Mouse (Mus musculus): ENCODE data around the gene Reep6. TPM values are rescaled to one million over a fixed set of nuclear protein-coding genes. Genes with fewer than 3 reads are reported as not detected.

The Reep6 gene
- polyA plus RNA-seq, 1 experiment from 2014 or later = 7.3 TPM

DNA sequence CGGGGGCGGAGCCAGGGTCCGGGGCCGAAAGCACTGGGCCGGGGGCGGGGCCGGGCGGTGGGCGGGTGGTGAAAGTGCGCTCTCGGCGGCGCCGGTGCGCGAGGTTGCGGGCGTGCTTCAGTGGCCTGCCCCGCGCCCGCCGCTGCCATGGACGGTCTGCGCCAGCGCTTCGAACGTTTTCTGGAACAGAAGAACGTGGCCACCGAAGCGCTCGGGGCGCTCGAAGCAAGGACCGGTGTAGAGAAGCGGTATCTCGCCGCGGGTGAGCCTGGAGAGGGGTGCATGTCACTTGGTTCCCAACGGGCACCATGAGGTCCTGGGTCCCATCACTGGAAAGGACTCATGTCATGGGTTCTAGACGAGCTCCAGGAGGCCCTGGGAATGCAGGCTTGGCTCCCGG is 331 bp downstream of the Reep6 start:
- Histone ChIP-seq H3K36me3 (ENCODE audit: control insufficient read depth, insufficient read depth, low read length) (no peaks in the 10 kb centered on the region), H3K9me3 (replicated peaks; ENCODE audit: control insufficient read depth, low read length) (no peaks in the 10 kb centered on the region), H3K4me2 (peak overlapping the region; percentile 89), H3K4me1 (ENCODE audit: control insufficient read depth, insufficient read depth, low read length) (peaks cover 9% of the 10 kb centered on the region), H3K4me3 (ENCODE audit: low read depth, low read length) (peak overlapping the region; percentile 52), H3K9ac (ENCODE audit: low read depth, low read length) (peak overlapping the region; percentile 68), H3K27me3 (ENCODE audit: control insufficient read depth, insufficient read depth, low read length) (peaks cover 35% of the 10 kb centered on the region), H3K27ac (ENCODE audit: low read depth, low read length) (no peak overlapping the region)
- WGBS (ENCODE audit: insufficient replicate concordance) = 1% methylated on average over 41 of the region's 41 CpGs
- ATAC-seq (replicated peaks; ENCODE audit: insufficient number of reproducible peaks, low FRiP score, low TSS enrichment) = no peak

DNA sequence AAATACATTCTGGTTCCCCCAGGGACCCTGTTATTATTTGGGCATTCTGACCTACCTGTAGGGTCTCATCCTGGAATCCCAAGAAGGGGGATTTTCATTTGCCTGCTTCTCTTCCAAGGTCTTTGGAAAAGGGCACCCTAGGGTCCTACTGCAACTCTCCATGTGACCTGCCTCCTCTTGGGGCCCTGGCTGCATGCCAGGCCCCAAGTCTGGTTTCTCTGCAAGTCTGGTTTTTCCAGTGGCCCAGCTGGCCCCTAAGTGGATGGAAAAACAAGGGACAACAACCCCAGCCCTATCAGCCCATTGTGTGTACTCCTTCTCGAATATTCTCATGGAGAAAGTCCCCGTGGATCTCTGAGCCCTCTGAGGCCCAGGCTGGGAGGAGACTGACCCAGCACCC is 1.1 kb downstream of the Reep6 start:
- Histone ChIP-seq H3K4me2 (peak overlapping the region; percentile 89), H3K27ac (ENCODE audit: low read depth, low read length) (no peak overlapping the region), H3K27me3 (ENCODE audit: control insufficient read depth, insufficient read depth, low read length) (peaks cover 33% of the 10 kb centered on the region), H3K4me1 (ENCODE audit: control insufficient read depth, insufficient read depth, low read length) (peaks cover 9% of the 10 kb centered on the region), H3K9me3 (replicated peaks; ENCODE audit: control insufficient read depth, low read length) (no peaks in the 10 kb centered on the region), H3K36me3 (ENCODE audit: control insufficient read depth, insufficient read depth, low read length) (no peaks in the 10 kb centered on the region), H3K4me3 (ENCODE audit: low read depth, low read length) (peak overlapping the region; percentile 52; the same call in 1 of the 2 replicates), H3K9ac (ENCODE audit: low read depth, low read length) (peak overlapping the region; percentile 68; the same call in 1 of the 2 replicates)
- 60% methylated on average over 2 of the region's 2 CpGs for WGBS (ENCODE audit: insufficient replicate concordance)
- no peak for ATAC-seq (replicated peaks; ENCODE audit: insufficient number of reproducible peaks, low FRiP score, low TSS enrichment)

DNA sequence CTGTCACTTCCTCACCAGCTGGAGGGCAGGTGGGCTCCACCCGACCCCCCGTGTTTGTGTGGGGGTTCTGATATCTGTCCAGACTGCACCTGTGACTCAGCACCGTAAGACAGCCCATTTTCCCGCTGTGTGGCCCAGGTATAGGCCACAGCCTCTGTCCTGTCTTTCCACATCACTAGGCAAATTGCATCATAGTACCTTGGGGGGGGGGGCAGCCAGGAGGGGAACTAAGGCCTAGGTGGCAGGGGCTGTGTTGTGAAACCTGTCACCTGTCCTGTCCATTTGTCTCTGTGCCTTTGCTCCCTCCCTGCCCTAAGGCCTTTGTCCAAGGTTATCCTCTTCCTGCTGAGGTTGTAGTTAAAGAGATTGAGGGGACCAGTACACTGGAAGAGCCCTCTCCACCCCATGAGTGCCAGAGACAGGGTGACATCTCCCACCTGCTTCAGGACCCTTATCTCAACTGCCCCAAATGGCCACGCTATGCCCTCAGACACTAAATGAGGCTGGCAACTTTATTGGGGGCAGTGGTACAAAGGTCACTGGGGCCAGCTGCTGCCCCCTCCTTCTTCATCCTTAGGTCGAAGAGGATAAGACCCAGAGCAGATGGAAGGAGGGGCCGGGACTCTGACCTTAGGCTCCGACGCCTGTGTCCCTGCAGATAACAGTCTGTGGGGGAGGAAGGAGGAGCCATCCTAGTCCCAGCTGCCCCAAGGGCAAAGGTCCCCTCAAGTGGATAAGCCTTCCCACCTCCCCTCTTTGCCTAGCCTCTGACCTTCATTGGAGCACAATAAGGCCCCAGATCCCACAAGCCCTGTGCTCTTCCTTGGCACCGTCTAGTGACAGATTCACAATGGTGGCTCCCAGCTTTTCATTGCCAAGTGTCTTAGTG is 2.1 kb downstream of the Reep6 start:
- no peaks in the 10 kb centered on the region for H3K9me3 ChIP-seq (replicated peaks; ENCODE audit: control insufficient read depth, low read length)
- H3K4me2 ChIP-seq = peak overlapping the region; percentile 89
- H3K36me3 ChIP-seq (ENCODE audit: control insufficient read depth, insufficient read depth, low read length) = no peaks in the 10 kb centered on the region
- no peak overlapping the region for H3K9ac ChIP-seq (ENCODE audit: low read depth, low read length)
- WGBS (ENCODE audit: insufficient replicate concordance) = 45% methylated on average over 10 of the region's 10 CpGs
- peak overlapping the region; percentile 19; the same call in 1 of the 2 replicates for H3K4me3 ChIP-seq (ENCODE audit: low read depth, low read length)
- peaks cover 9% of the 10 kb centered on the region for H3K4me1 ChIP-seq (ENCODE audit: control insufficient read depth, insufficient read depth, low read length)
- H3K27ac ChIP-seq (ENCODE audit: low read depth, low read length) = peak overlapping the region; percentile 75
- H3K27me3 ChIP-seq (ENCODE audit: control insufficient read depth, insufficient read depth, low read length) = peaks cover 38% of the 10 kb centered on the region
- ATAC-seq (replicated peaks; ENCODE audit: insufficient number of reproducible peaks, low FRiP score, low TSS enrichment) = 0 out of 2 replicates have a peak, but pooled peaks have one; percentile 32

DNA sequence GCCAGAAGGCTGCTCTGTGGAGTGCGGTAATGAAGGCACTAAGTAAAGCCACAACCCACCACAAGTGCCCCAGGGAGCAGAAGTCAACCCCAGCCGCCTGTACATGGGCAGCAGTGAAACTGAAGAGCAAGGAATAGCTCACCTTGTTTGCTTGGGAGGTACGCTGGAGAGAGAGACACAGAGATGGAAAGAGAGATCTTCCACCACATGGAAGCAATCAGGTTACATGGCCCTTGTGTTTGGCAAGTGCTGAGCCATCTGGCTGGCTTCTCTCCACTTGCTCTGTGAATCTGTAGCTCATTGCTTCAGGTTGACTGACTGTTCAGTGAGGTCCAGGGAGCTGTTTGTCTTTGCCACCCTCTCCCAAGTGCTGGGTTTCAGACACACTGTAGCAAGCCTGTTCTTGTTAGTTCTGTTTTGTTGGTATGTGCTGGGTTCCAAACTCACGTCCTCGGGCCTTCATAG is 2.8 kb downstream of the Reep6 start:
- WGBS (ENCODE audit: insufficient replicate concordance) = 68% methylated on average over 5 of the region's 5 CpGs
- ATAC-seq (replicated peaks; ENCODE audit: insufficient number of reproducible peaks, low FRiP score, low TSS enrichment) = no peak
- Histone ChIP-seq H3K27me3 (ENCODE audit: control insufficient read depth, insufficient read depth, low read length) (peaks cover 39% of the 10 kb centered on the region), H3K4me1 (ENCODE audit: control insufficient read depth, insufficient read depth, low read length) (peaks cover 9% of the 10 kb centered on the region), H3K4me2 (peak overlapping the region; percentile 89), H3K9ac (ENCODE audit: low read depth, low read length) (no peak overlapping the region), H3K9me3 (replicated peaks; ENCODE audit: control insufficient read depth, low read length) (no peaks in the 10 kb centered on the region), H3K27ac (ENCODE audit: low read depth, low read length) (peak overlapping the region; percentile 52; the same call in 1 of the 2 replicates), H3K36me3 (ENCODE audit: control insufficient read depth, insufficient read depth, low read length) (no peaks in the 10 kb centered on the region), H3K4me3 (ENCODE audit: low read depth, low read length) (no peak overlapping the region)

DNA sequence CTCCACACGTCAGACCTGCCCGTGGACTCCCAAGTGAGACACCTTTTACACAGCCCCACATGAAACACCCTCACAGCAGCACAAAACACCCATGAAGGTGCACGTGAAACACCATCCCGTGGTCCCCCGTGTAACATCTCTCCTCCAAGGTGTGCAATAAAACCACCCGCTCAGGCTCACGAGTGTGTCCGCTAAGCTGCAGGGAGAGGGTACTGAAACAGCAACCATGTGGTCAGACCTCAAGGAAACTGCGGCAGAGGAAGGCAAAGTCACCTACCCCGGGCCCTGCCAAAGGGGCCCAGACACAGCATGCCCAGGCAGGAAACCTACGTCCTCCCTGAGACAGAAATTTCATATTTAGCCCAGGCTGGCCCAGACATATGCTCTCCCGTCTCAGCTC is 6.5 kb downstream of the Reep6 start:
- no peaks in the 10 kb centered on the region; the same call in 1 of the 2 replicates for H3K4me1 ChIP-seq (ENCODE audit: control insufficient read depth, insufficient read depth, low read length)
- ATAC-seq (replicated peaks; ENCODE audit: insufficient number of reproducible peaks, low FRiP score, low TSS enrichment) = no peak
- H3K27me3 ChIP-seq (ENCODE audit: control insufficient read depth, insufficient read depth, low read length) = peaks cover 42% of the 10 kb centered on the region
- H3K36me3 ChIP-seq (ENCODE audit: control insufficient read depth, insufficient read depth, low read length) = no peaks in the 10 kb centered on the region
- WGBS (ENCODE audit: insufficient replicate concordance) = 85% methylated on average over 12 of the region's 12 CpGs
- no peaks in the 10 kb centered on the region for H3K9me3 ChIP-seq (replicated peaks; ENCODE audit: control insufficient read depth, low read length)
- H3K4me2 ChIP-seq = no peak overlapping the region
- H3K9ac ChIP-seq (ENCODE audit: low read depth, low read length) = no peak overlapping the region
- H3K27ac ChIP-seq (ENCODE audit: low read depth, low read length) = no peak overlapping the region
- H3K4me3 ChIP-seq (ENCODE audit: low read depth, low read length) = no peak overlapping the region

DNA sequence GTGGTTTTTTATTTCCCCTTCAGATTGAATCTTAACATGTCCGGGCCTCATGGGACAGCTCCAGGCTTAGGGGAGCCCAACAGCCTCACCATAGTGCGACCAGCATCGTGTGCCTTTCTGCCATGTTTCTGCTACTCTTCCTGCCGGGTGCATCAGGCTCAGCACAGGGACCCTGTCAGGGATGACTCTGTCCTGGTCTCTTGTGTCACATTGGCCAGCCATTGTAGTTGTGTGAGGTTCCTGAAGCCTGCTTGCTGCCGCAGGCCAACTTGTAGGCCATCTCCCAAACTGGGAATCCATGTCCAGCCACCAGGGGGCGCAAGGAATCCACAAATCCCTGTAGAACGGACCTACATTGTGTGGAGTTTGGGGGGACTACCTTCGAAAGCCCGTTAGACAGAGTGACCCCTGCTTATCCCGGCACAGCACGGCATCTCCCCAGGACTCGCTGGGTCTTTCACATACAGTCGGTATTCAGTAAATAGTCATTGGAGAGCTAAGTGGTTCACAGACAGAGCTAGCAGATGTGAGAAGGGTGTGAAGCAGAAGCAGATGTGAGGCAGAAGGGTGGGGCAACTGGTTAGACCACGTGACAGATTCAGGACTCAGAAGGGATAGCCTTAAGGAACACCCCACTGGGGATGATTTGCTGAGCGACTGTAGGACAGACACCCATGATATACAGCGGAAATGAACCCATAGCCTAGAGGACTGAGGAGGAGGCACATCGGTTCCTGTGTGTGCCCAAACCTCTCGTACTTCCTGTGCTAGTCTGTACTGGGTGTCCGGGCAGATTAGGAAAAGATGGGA is 10.4 kb downstream of the Reep6 start:
- H3K4me1 ChIP-seq (ENCODE audit: control insufficient read depth, insufficient read depth, low read length) = peaks cover 28% of the 10 kb centered on the region
- ATAC-seq (replicated peaks; ENCODE audit: insufficient number of reproducible peaks, low FRiP score, low TSS enrichment) = 0 out of 2 replicates have a peak, but pooled peaks have one; percentile 10
- no peak overlapping the region for H3K9ac ChIP-seq (ENCODE audit: low read depth, low read length)
- H3K27ac ChIP-seq (ENCODE audit: low read depth, low read length) = no peak overlapping the region
- WGBS (ENCODE audit: insufficient replicate concordance) = 24% methylated on average over 19 of the region's 19 CpGs
- H3K36me3 ChIP-seq (ENCODE audit: control insufficient read depth, insufficient read depth, low read length) = no peaks in the 10 kb centered on the region
- H3K9me3 ChIP-seq (replicated peaks; ENCODE audit: control insufficient read depth, low read length) = no peaks in the 10 kb centered on the region
- H3K4me2 ChIP-seq = peak overlapping the region; percentile 33
- peaks cover 70% of the 10 kb centered on the region for H3K27me3 ChIP-seq (ENCODE audit: control insufficient read depth, insufficient read depth, low read length)
- H3K4me3 ChIP-seq (ENCODE audit: low read depth, low read length) = no peak overlapping the region

DNA sequence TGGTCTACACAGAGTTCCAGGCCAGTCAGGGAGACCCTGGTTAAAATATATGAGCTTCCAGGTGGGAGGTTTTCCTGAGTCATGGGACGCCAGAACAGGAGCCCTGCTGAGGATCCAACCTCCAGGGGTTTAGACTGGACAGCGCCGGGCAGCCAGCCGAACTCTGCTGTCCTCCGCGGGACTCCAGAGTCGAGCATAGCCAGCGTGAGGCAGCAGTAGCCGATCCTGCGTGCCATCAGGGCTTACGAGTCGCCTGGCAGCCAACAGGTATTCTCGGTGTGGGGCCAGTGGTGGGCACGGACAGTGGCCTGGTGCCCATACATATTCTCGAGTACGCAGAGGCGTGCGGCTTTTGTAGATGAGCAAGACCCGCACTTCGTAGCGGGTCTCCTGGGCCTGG is 11.3 kb downstream of the Reep6 start:
- Histone ChIP-seq H3K9ac (ENCODE audit: low read depth, low read length) (no peak overlapping the region), H3K4me3 (ENCODE audit: low read depth, low read length) (no peak overlapping the region), H3K27me3 (ENCODE audit: control insufficient read depth, insufficient read depth, low read length) (peaks cover 74% of the 10 kb centered on the region), H3K9me3 (replicated peaks; ENCODE audit: control insufficient read depth, low read length) (no peaks in the 10 kb centered on the region), H3K27ac (ENCODE audit: low read depth, low read length) (no peak overlapping the region), H3K4me2 (no peak overlapping the region), H3K4me1 (ENCODE audit: control insufficient read depth, insufficient read depth, low read length) (peaks cover 28% of the 10 kb centered on the region), H3K36me3 (ENCODE audit: control insufficient read depth, insufficient read depth, low read length) (no peaks in the 10 kb centered on the region)
- no peak for ATAC-seq (replicated peaks; ENCODE audit: insufficient number of reproducible peaks, low FRiP score, low TSS enrichment)
- WGBS (ENCODE audit: insufficient replicate concordance) = 18% methylated on average over 21 of the region's 21 CpGs

DNA sequence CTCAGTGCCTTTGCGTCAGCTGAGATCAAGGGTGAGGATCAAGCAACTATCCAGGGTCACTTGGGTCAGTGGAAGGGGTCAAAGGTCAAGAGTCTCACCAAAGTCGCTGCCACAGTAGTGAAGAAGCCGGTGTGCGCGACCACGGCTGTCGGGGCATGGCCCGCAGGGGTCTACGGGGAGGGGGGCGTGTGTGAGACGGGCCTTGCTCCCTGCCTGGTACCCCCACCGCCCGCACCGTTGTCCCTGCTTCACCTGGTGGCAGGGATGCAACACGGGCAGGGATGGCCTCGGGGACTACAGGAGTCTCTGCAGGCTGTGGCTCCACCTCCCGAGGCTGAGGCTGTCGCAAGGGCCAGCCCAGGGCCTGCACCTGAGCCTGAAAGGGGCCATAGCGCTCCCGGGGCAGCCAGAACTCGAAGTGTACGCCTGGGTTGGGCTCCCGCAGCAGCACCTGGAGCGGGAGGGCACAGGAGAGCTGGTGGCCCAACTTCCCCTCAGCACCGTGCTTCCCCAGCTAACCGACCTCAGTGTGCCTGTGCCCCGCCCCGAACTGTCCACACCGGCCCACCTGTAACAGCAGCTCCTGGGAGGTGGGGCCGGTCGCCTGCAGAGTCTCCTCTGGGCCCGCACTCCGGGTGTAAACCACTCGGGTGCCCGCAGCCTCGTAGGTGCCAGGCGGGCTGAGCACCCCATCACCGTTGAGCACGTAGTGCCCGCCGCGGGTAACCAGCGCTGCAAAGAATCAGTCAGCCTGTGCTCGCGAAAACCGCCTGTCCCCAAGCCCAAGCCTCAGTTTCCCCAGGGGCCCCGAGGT is 11.9 kb downstream of the Reep6 start:
- Histone ChIP-seq H3K36me3 (ENCODE audit: control insufficient read depth, insufficient read depth, low read length) (no peaks in the 10 kb centered on the region), H3K9ac (ENCODE audit: low read depth, low read length) (no peak overlapping the region), H3K9me3 (replicated peaks; ENCODE audit: control insufficient read depth, low read length) (no peaks in the 10 kb centered on the region), H3K27ac (ENCODE audit: low read depth, low read length) (no peak overlapping the region), H3K4me2 (peak overlapping the region; percentile 59), H3K27me3 (ENCODE audit: control insufficient read depth, insufficient read depth, low read length) (peaks cover 75% of the 10 kb centered on the region), H3K4me1 (ENCODE audit: control insufficient read depth, insufficient read depth, low read length) (peaks cover 28% of the 10 kb centered on the region), H3K4me3 (ENCODE audit: low read depth, low read length) (peak overlapping the region; percentile 38)
- ATAC-seq (replicated peaks; ENCODE audit: insufficient number of reproducible peaks, low FRiP score, low TSS enrichment) = no peak
- 4% methylated on average over 46 of the region's 47 CpGs for WGBS (ENCODE audit: insufficient replicate concordance)

All from heart, embryonic 11.5 days (tissue).